9 mouse cellular contexts compared by ENCODE assay signal in the genomic region with DNA sequence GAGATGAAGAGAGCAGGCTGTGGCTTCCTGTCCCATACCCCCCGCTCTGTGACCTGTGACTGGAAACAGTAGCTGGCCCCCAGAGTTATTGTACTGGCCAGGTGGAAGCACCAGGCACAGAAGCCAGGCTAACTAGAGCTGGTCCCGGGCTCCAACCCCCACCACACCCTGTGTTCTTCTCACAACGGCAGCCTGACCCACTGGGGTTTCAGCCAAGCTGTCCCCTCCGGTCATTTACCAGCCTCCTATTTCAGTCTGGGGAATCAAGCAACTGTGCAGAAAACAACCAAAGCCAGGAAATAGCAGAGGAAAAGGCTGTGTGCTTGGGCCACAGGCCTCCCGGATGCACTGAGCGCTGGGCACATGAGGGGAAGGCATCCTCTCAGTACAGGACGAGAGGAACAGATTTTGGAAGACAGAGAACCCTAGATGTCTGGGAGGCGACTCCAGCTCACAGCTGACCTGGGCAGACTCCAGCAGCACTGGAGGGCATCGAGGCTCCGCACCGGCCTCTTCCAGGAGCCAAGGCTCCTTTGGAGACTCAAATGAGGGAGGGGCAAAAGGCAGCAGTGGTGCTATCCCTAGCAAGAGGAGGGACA. TPM values are rescaled to one million over a fixed set of nuclear protein-coding genes. Genes with fewer than 3 reads are reported as not detected.
A peak's percentile ranks its signal among the peaks of the same experiment; 100 is the strongest.
DNase-seq lines count a peak whose midpoint lies in the region; ATAC-seq lines count a peak whose summit lies in the region.
"Had no signal": no experiment of that assay in that cellular context is flagged by ENCODE, and none has a peak within 500 bp of the region (broad histone marks: within the 10 kb centered on the region; RNA-seq: fewer than 3 reads in every experiment).

No protein-coding gene starts in this region.

- peaks cover 53% of the 10 kb centered on the region for H3K4me1 ChIP-seq in heart, embryonic 13.5 days
- peaks cover 33% of the 10 kb centered on the region for H3K4me1 ChIP-seq in limb, embryonic 10.5 days

- WGBS in heart, embryonic 13.5 days, result 77% methylated on average over 11 of the region's 11 CpGs
- 87% methylated on average over 11 of the region's 11 CpGs for WGBS in limb, embryonic 10.5 days

- intact Hi-C loops in gastrocnemius, postnatal 14 days (cut with DNase I; ENCODE audit: low total_unique reads), result no loop called here

- peaks cover 83% of the 10 kb centered on the region for H3K36me3 ChIP-seq in heart, embryonic 13.5 days
- H3K36me3 ChIP-seq in limb, embryonic 10.5 days, result peaks cover 92% of the 10 kb centered on the region

- H3K9me3 ChIP-seq in heart, embryonic 13.5 days, result no peaks in the 10 kb centered on the region
- no peaks in the 10 kb centered on the region for H3K9me3 ChIP-seq in limb, embryonic 10.5 days (replicated peaks)

- no peaks in the 10 kb centered on the region for H3K27me3 ChIP-seq in heart, embryonic 13.5 days (replicated peaks)
- no peaks in the 10 kb centered on the region for H3K27me3 ChIP-seq in limb, embryonic 10.5 days (ENCODE audit: low read depth, poor library complexity, severe bottlenecking)

- no peak overlapping the region for H3K4me3 ChIP-seq in heart, embryonic 13.5 days
- no peak overlapping the region for H3K4me3 ChIP-seq in limb, embryonic 10.5 days

- no peak for ATAC-seq in heart, embryonic 13.5 days (ENCODE audit: extremely low read depth, insufficient number of reproducible peaks, low FRiP score, low TSS enrichment)
- ATAC-seq in megakaryocyte-erythroid progenitor cell, adult 5-6 weeks (replicated peaks; ENCODE audit: low FRiP score, low TSS enrichment, poor library complexity, severe bottlenecking), result no peak

- peak overlapping the region; percentile 50; the same call in 1 of the 2 replicates for H3K9ac ChIP-seq in heart, embryonic 13.5 days
- H3K9ac ChIP-seq: liver, embryonic 14.5 days had no signal

- H3K27ac ChIP-seq in heart, embryonic 13.5 days (replicated peaks), result peak overlapping the region; percentile 75
- H3K27ac ChIP-seq in limb, embryonic 10.5 days, result 0 out of 2 replicates have a peak overlapping the region, but pooled peaks have one; percentile 33
- H3K27ac ChIP-seq: liver, embryonic 14.5 days had no signal

- H3K4me2 ChIP-seq in heart, embryonic 13.5 days, result no peak overlapping the region

- DNase-seq in gastrocnemius, postnatal 14 days, result peak; percentile 56
- DNase-seq in gastrocnemius, adult 18-20 months (ENCODE audit: low spot score), result no peak
- peak; percentile 29 to 56 for DNase-seq in adrenal gland, postnatal 36 days
- no peak for DNase-seq in limb, embryonic 10.5 days (ENCODE audit: low spot score)
- DNase-seq in thymus, postnatal 36 days, result no peak
- DNase-seq in retina, postnatal 1 day, result no peak

RNA-seq across cellular contexts. Expression of a gene that starts 8.5 kb away (rescaled TPM):
- 100 to 1,000 TPM; 141 to 160 TPM for total RNA-seq in gastrocnemius, postnatal 14 days (2021)
- 10 to 100 TPM; 80.1 to 88.4 TPM for total RNA-seq in gastrocnemius, adult 18-20 months (2021)
- total RNA-seq in adrenal gland, postnatal 36 days (2021), result 100 to 1,000 TPM; 249 to 251 TPM
- polyA plus RNA-seq in heart, embryonic 13.5 days (2015; fragmentation: Nextera tagmentation; extraction: Ambion mirVana), result 276 and 287 TPM in 2 replicates
- polyA plus RNA-seq in limb, embryonic 10.5 days (2016; fragmentation: Nextera tagmentation; extraction: Ambion mirVana), result 234 and 286 TPM in 2 replicates
- 86.6 and 105 TPM in 2 replicates for total RNA-seq in megakaryocyte-erythroid progenitor cell, adult 5-6 weeks (2014; fragmentation: Nextera tagmentation)
- 31.9 and 32.4 TPM in 2 replicates for total RNA-seq in megakaryocyte-erythroid progenitor cell, adult 5-6 weeks (2017)

RNA-seq across cellular contexts. Expression of a gene that starts 21.4 kb away (rescaled TPM):
- total RNA-seq in gastrocnemius, postnatal 14 days (2021), result 1 to 10 TPM; 1.6 to 1.8 TPM
- total RNA-seq in gastrocnemius, adult 18-20 months (2021), result 1 to 10 TPM in 1 of 2 experiments, under 1 TPM in 1; 0.68 to 1.6 TPM
- total RNA-seq in adrenal gland, postnatal 36 days (2021), result 1 to 10 TPM; 2.6 to 3.6 TPM
- polyA plus RNA-seq in heart, embryonic 13.5 days (2015; fragmentation: Nextera tagmentation; extraction: Ambion mirVana), result 3.4 and 3.8 TPM in 2 replicates
- polyA plus RNA-seq in limb, embryonic 10.5 days (2016; fragmentation: Nextera tagmentation; extraction: Ambion mirVana), result 6.4 and 6.7 TPM in 2 replicates
- 3.1 and 3.4 TPM in 2 replicates for total RNA-seq in megakaryocyte-erythroid progenitor cell, adult 5-6 weeks (2014; fragmentation: Nextera tagmentation)
- 2.7 and 6.0 TPM in 2 replicates for total RNA-seq in megakaryocyte-erythroid progenitor cell, adult 5-6 weeks (2017)

RNA-seq across cellular contexts. Expression of a gene that starts 21.8 kb away (rescaled TPM):
- 10 to 100 TPM; 25.4 to 37.9 TPM for total RNA-seq in gastrocnemius, postnatal 14 days (2021)
- 10 to 100 TPM; 16.2 to 23.7 TPM for total RNA-seq in gastrocnemius, adult 18-20 months (2021)
- total RNA-seq in adrenal gland, postnatal 36 days (2021), result 10 to 100 TPM; 29.3 to 50.8 TPM
- polyA plus RNA-seq in heart, embryonic 13.5 days (2015; fragmentation: Nextera tagmentation; extraction: Ambion mirVana), result 1.9 and 2.4 TPM in 2 replicates
- polyA plus RNA-seq in limb, embryonic 10.5 days (2016; fragmentation: Nextera tagmentation; extraction: Ambion mirVana), result 0.34 and 0.35 TPM in 2 replicates
- total RNA-seq in megakaryocyte-erythroid progenitor cell, adult 5-6 weeks (2014; fragmentation: Nextera tagmentation), result 0.32 TPM in 1 of 2 replicates, not detected in the other
- total RNA-seq in megakaryocyte-erythroid progenitor cell, adult 5-6 weeks (2017), result not detected in 2 replicates

Comparison
In these comparisons a context has a peak if more than half of its experiments do, and no peak if none do; other contexts are left out.
1. DNase-seq: peak in gastrocnemius, postnatal 14 days (single experiment) and adrenal gland, postnatal 36 days (2 of 2); none in gastrocnemius, adult 18-20 months (single experiment), limb, embryonic 10.5 days (single experiment), thymus, postnatal 36 days (0 of 2) and retina, postnatal 1 day (single experiment).
2. RNA of a gene that starts 21.8 kb away (total RNA-seq): 29.3 to 50.8 TPM in adrenal gland, postnatal 36 days, 25.4 to 37.9 TPM in gastrocnemius, postnatal 14 days and 16.2 to 23.7 TPM in gastrocnemius, adult 18-20 months; 0.32 TPM in megakaryocyte-erythroid progenitor cell, adult 5-6 weeks; every median in the first group is over 10 times any median in the second.